Mouse (Mus musculus) ES-Bruce4 (cell line): Measurements from ENCODE around the gene Fam193b.

Source experiments
- CTCF ChIP-seq: IDR thresholded peaks from one replicate; pipeline ENCODE4 v1.8.1; 2011; ENCODE audit warnings: low read depth, low read length
- EP300 ChIP-seq: IDR thresholded peaks from 2 replicates; pipeline ENCODE4 v1.6.1; 2011; ENCODE audit warnings: low read depth, low read length; ENCODE audit not compliant: insufficient read depth

DNA sequence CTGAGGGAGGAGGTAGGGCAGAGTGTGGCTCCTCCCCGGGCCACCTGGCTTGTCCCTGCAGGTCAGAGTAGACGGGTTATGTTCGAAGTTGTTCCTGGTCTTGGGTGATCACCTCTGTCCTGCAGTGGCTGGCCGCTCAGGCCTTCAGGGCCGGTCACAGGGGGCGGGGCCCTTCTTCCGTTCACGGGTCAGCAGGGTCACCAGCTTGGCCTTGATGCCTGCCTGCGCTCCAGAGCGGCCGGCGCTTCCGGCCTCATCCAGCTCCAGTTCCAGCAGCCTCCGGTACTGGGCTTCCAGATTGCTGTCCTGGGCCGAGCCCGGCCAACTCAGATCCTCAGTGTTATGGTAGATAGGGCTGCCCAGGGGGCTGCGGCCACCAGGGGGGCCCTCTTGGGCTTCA, 47.6 kb downstream of the Fam193b start:
- TF ChIP-seq EP300 (no peak), CTCF (no peak)
